Mouse (Mus musculus) forebrain, embryonic 13.5 days (tissue): ENCODE data around the gene Twsg1. TPM values are rescaled to one million over a fixed set of nuclear protein-coding genes. Genes with fewer than 3 reads are reported as not detected.

Experiments used
- ATAC-seq: fragments of 200-750 bp; cut with Nextera tagmentation; 2 replicates; pipeline ENCODE4 v1.8.0; 2017
- H3K27ac ChIP-seq: fragments of 300-500 bp; sonication (generic); 2 replicates; pipeline ENCODE4 v1.5.1; 2015; ENCODE audit warnings: inconsistent platforms, mild to moderate bottlenecking, moderate library complexity
- H3K27me3 ChIP-seq: fragments of 300-500 bp; sonication (generic); 2 replicates; pipeline ENCODE4 v1.6.1; 2015; ENCODE audit warnings: mild to moderate bottlenecking, inconsistent platforms
- H3K36me3 ChIP-seq: fragments of 300-500 bp; sonication (generic); 2 replicates; pipeline ENCODE4 v1.6.1; 2015; ENCODE audit warnings: mild to moderate bottlenecking, inconsistent platforms; ENCODE audit not compliant: poor library complexity, severe bottlenecking
- H3K4me1 ChIP-seq: fragments of 300-500 bp; sonication (generic); 2 replicates; pipeline ENCODE4 v1.6.1; 2015; ENCODE audit warnings: inconsistent platforms
- H3K4me2 ChIP-seq: fragments of 300-500 bp; sonication (generic); 2 replicates; pipeline ENCODE4 v1.6.1; 2015; ENCODE audit warnings: inconsistent platforms, mild to moderate bottlenecking, moderate library complexity
- H3K4me3 ChIP-seq: fragments of 300-500 bp; sonication (generic); 2 replicates; pipeline ENCODE4 v1.5.1; 2015; ENCODE audit warnings: mild to moderate bottlenecking, inconsistent platforms
- H3K9ac ChIP-seq: fragments of 300-500 bp; sonication (generic); 2 replicates; pipeline ENCODE4 v1.6.1; 2015; ENCODE audit warnings: mild to moderate bottlenecking, inconsistent platforms
- H3K9me3 ChIP-seq: fragments of 300-500 bp; sonication (generic); replicated peaks from 2 replicates; pipeline ENCODE4 v1.6.1; 2016; ENCODE audit warnings: inconsistent platforms
- WGBS: fragments of 180-500 bp; shearing (Covaris S2); methylation state at CpG from one replicate; pipeline ENCODE4 v1.1.7; 2015; 5-methylcytosine and 5-hydroxymethylcytosine counted together
- polyA plus RNA-seq: library from polyadenylated mRNA; unstranded; fragments of >200 nt; fragmentation: Nextera tagmentation; extraction: Ambion mirVana; gene quantifications from 2 replicates; pipeline ENCODE4 v1.2.1, GENCODE M21; 2015

The Twsg1 gene
- polyA plus RNA-seq, 1 experiment from 2014 or later = 75.2 TPM

- no peaks in the 10 kb centered on the region for H3K27me3 ChIP-seq
Measured at GRCm38 (mm10) chr17:65953959-65954358, 2.9 kb upstream of the Twsg1 start.

GRCm38 (mm10) chr17:65952083-65952482 is 1.1 kb upstream of the Twsg1 start:
- Histone ChIP-seq H3K27ac (no peak overlapping the region), H3K4me2 (no peak overlapping the region), H3K36me3 (peaks cover 15% of the 10 kb centered on the region), H3K27me3 (no peaks in the 10 kb centered on the region), H3K4me3 (no peak overlapping the region), H3K4me1 (peaks cover 18% of the 10 kb centered on the region), H3K9me3 (no peaks in the 10 kb centered on the region), H3K9ac (no peak overlapping the region)
- 88% methylated on average over 5 of the region's 5 CpGs for WGBS
- no peak for ATAC-seq

More at GRCm38 (mm10) chr17:65953959-65954358, 2.9 kb upstream of the Twsg1 start:
- Histone ChIP-seq H3K4me2 (no peak overlapping the region), H3K27ac (no peak overlapping the region), H3K4me1 (peaks cover 18% of the 10 kb centered on the region), H3K4me3 (no peak overlapping the region), H3K9me3 (no peaks in the 10 kb centered on the region), H3K36me3 (no peaks in the 10 kb centered on the region), H3K9ac (no peak overlapping the region)
- ATAC-seq = no peak
- 56% methylated on average over 4 of the region's 4 CpGs for WGBS

DNA sequence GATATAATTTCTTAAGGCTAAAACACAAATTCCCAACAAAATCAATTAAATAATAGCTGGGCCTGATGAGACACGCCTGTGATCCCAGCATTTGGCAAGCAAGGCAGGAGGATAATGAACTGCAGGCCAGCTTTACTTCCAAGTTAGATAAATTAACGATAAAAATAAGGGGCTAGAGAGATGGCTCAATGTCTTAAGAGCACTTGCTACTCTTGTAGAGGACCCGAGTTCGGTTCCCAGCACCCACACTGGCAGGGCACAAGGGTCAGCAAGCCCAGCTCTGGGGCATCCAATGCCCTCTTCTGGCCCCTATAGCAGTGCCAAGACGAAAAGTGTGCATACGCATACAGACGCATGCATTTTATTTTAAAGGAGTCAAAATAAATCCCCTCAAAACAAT is 843 bp downstream of the Twsg1 start:
- H3K27ac ChIP-seq = peak overlapping the region; percentile 91
- H3K4me1 ChIP-seq = peaks cover 18% of the 10 kb centered on the region

GRCm38 (mm10) chr17:65947307-65947706 is 3.7 kb downstream of the Twsg1 start:
- Histone ChIP-seq H3K4me2 (no peak overlapping the region), H3K4me1 (peaks cover 18% of the 10 kb centered on the region), H3K27ac (no peak overlapping the region), H3K9me3 (no peaks in the 10 kb centered on the region), H3K9ac (no peak overlapping the region), H3K4me3 (no peak overlapping the region), H3K27me3 (no peaks in the 10 kb centered on the region), H3K36me3 (peaks cover 48% of the 10 kb centered on the region)
- ATAC-seq = no peak
- 93% methylated on average over 8 of the region's 8 CpGs for WGBS

More for the DNA sequence above, 843 bp downstream of the Twsg1 start:
- H3K36me3 ChIP-seq = peaks cover 32% of the 10 kb centered on the region
- H3K27me3 ChIP-seq = no peaks in the 10 kb centered on the region
- 29% methylated on average over 7 of the region's 7 CpGs for WGBS
- peak overlapping the region; percentile 70 for H3K4me2 ChIP-seq
- peak; percentile 28; the same call in 1 of the 2 replicates for ATAC-seq
- no peaks in the 10 kb centered on the region for H3K9me3 ChIP-seq
- H3K4me3 ChIP-seq = peak overlapping the region; percentile 88
- H3K9ac ChIP-seq = peak overlapping the region; percentile 97

GRCm38 (mm10) chr17:65945420-65945819 is 5.6 kb downstream of the Twsg1 start:
- Histone ChIP-seq H3K36me3 (peaks cover 48% of the 10 kb centered on the region), H3K9ac (no peak overlapping the region), H3K4me2 (no peak overlapping the region), H3K4me3 (no peak overlapping the region), H3K4me1 (peaks cover 14% of the 10 kb centered on the region), H3K27ac (no peak overlapping the region), H3K27me3 (no peaks in the 10 kb centered on the region), H3K9me3 (no peaks in the 10 kb centered on the region)
- ATAC-seq = no peak
- WGBS = 93% methylated on average over 2 of the region's 2 CpGs

DNA sequence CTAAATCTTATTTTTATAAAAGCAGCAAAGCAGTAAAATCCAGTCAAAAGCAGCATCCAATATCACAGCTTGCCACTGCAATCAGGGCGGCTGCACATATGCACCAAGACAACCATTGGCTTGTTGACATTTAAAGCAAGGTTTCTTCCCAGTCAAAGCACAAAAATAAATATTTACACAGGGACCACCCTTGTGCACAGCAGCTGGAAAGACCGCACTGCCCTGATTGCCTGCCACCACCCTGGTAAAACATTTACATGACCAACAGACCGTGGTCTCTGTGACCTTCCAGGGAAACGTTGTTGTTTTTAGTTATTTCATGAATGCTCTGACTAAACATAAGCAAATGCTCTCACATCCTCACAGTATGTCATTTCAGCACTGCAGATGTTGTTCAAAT is 8.6 kb downstream of the Twsg1 start:
- no peak overlapping the region for H3K9ac ChIP-seq
- no peaks in the 10 kb centered on the region for H3K9me3 ChIP-seq
- no peaks in the 10 kb centered on the region for H3K4me1 ChIP-seq
- no peak overlapping the region for H3K4me3 ChIP-seq
- peaks cover 59% of the 10 kb centered on the region for H3K36me3 ChIP-seq
- no peak overlapping the region for H3K27ac ChIP-seq
- H3K4me2 ChIP-seq = no peak overlapping the region
- WGBS = 78% methylated on average over 4 of the region's 4 CpGs
- H3K27me3 ChIP-seq = no peaks in the 10 kb centered on the region
- no peak for ATAC-seq

DNA sequence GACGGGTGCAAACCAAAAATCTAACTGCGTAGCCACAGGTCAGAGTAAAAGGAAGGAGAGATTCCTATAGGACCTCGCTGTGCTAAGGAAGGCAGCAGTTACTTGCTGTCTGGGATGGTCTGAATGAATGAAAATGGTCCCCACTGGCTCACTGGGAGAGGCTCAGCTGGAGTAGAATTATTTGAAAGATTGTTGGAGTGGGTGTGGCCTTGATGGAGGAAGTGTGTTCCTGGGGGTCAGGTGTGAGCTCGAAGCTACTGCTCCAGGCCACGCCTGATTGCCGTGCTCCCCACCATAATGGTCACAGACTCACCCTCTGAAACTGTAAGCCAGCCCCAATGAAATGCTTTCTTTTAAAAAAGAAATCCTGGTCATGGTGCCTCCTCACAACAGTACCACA is 9.8 kb downstream of the Twsg1 start:
- Histone ChIP-seq H3K9ac (no peak overlapping the region), H3K36me3 (peaks cover 60% of the 10 kb centered on the region)
- 88% methylated on average over 6 of the region's 6 CpGs for WGBS

GRCm38 (mm10) chr17:65940221-65940620 is 10.8 kb downstream of the Twsg1 start:
- Histone ChIP-seq H3K9ac (no peak overlapping the region), H3K27me3 (no peaks in the 10 kb centered on the region), H3K9me3 (no peaks in the 10 kb centered on the region), H3K4me1 (no peaks in the 10 kb centered on the region), H3K4me3 (no peak overlapping the region), H3K36me3 (peaks cover 61% of the 10 kb centered on the region), H3K4me2 (no peak overlapping the region), H3K27ac (no peak overlapping the region)
- no peak for ATAC-seq
- WGBS = 87% methylated on average over 12 of the region's 12 CpGs

More for the DNA sequence above, 9.8 kb downstream of the Twsg1 start:
- Histone ChIP-seq H3K4me3 (no peak overlapping the region), H3K4me2 (no peak overlapping the region), H3K4me1 (no peaks in the 10 kb centered on the region), H3K27me3 (no peaks in the 10 kb centered on the region), H3K9me3 (no peaks in the 10 kb centered on the region), H3K27ac (no peak overlapping the region)
- no peak for ATAC-seq

- WGBS = 85% methylated on average over 14 of the region's 14 CpGs
- no peak for ATAC-seq
Measured at GRCm38 (mm10) chr17:65939461-65940192, 11.4 kb downstream of the Twsg1 start.

DNA sequence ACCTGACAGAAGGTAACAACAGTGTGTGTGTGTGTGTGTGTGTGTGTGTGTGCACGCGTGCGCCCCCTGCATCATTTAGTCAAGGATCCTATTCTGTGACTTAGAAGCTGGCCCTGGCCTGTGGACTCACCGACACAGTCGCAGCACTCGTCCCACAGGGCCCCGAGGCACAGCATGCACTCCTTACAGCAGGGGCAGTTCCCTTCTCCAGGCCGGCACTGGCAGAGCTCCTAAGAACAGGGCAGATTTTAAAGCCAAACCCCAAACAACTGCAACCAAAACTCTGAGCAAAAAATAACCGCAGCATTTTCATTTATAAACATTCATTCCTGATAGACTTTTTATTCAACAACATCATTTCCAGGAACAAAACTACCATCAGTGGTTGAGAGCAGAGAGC is 13.4 kb downstream of the Twsg1 start:
- Histone ChIP-seq H3K36me3 (peaks cover 58% of the 10 kb centered on the region), H3K4me1 (no peaks in the 10 kb centered on the region), H3K9ac (no peak overlapping the region), H3K4me3 (no peak overlapping the region), H3K27ac (no peak overlapping the region), H3K4me2 (no peak overlapping the region), H3K9me3 (no peaks in the 10 kb centered on the region), H3K27me3 (no peaks in the 10 kb centered on the region)
- no peak for ATAC-seq
- WGBS = 91% methylated on average over 9 of the region's 9 CpGs

More at GRCm38 (mm10) chr17:65939461-65940192, 11.4 kb downstream of the Twsg1 start:
- Histone ChIP-seq H3K36me3 (peaks cover 59% of the 10 kb centered on the region), H3K4me3 (no peak overlapping the region), H3K9ac (no peak overlapping the region), H3K27me3 (no peaks in the 10 kb centered on the region), H3K4me2 (no peak overlapping the region), H3K4me1 (no peaks in the 10 kb centered on the region), H3K9me3 (no peaks in the 10 kb centered on the region), H3K27ac (no peak overlapping the region)

DNA sequence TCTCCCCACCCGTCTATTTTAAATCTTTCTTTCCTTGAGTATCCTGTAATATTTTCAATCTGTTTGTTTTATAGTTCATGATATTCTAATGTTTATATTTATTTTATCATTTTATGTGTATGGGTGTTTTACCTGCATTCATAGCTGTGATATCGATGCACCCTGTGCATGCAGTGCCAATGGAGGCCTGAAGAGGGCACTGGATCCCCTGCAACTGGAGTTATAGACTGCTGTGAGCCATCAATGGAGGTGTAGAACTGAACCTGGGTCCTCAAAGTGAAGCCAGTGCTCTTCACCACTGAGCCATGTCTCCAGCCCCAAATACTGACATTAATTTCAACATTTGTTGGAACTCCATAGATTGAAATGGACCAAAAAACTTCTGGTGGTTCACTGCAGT is 17.3 kb downstream of the Twsg1 start:
- Histone ChIP-seq H3K27ac (no peak overlapping the region), H3K4me3 (no peak overlapping the region), H3K36me3 (peaks cover 60% of the 10 kb centered on the region), H3K9me3 (no peaks in the 10 kb centered on the region), H3K4me2 (no peak overlapping the region), H3K4me1 (peaks cover 12% of the 10 kb centered on the region), H3K27me3 (no peaks in the 10 kb centered on the region), H3K9ac (no peak overlapping the region)
- 99% methylated on average over 2 of the region's 2 CpGs for WGBS
- ATAC-seq = no peak

DNA sequence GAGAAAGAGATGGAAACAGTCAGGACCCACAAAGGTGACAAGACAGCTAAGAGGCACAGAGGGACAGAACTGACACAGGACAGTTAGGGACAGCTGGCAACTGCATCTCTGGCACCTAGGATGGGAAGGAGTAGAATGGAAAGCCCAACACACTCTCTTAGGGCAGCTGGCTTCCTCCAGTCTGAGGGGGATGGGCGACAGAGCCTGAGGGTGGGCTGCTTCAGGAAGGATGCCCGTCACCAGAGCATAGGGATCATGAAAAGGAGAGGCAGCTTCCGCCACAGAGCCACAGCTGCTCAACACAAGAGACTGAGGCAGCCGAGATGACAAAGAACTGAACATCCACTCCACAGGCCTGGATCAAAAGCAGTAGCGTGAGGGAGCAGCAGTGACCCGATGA is 19.5 kb downstream of the Twsg1 start:
- peak overlapping the region; percentile 54 for H3K27ac ChIP-seq
- ATAC-seq = peak; percentile 75; the same call in 1 of the 2 replicates
- H3K9ac ChIP-seq = no peak overlapping the region; the same call in 1 of the 2 replicates
- H3K4me1 ChIP-seq = peaks cover 18% of the 10 kb centered on the region
- no peak overlapping the region for H3K4me3 ChIP-seq
- peaks cover 62% of the 10 kb centered on the region for H3K36me3 ChIP-seq
- H3K27me3 ChIP-seq = no peaks in the 10 kb centered on the region
- H3K9me3 ChIP-seq = no peaks in the 10 kb centered on the region
- WGBS = 39% methylated on average over 6 of the region's 6 CpGs
- no peak overlapping the region for H3K4me2 ChIP-seq

- Histone ChIP-seq H3K4me2 (no peak overlapping the region), H3K27ac (peak overlapping the region; percentile 54), H3K9me3 (no peaks in the 10 kb centered on the region), H3K36me3 (peaks cover 62% of the 10 kb centered on the region), H3K4me1 (peaks cover 18% of the 10 kb centered on the region), H3K4me3 (no peak overlapping the region), H3K9ac (no peak overlapping the region), H3K27me3 (no peaks in the 10 kb centered on the region)
- ATAC-seq = peak; percentile 83
- WGBS = 80% methylated on average over 6 of the region's 6 CpGs
Measured at GRCm38 (mm10) chr17:65930960-65931359, 20.1 kb downstream of the Twsg1 start.
